Mouse (Mus musculus): ENCODE measurements around the gene Entpd1. TPM values are rescaled to one million over a fixed set of nuclear protein-coding genes. Genes with fewer than 3 reads are reported as not detected.
A peak's percentile ranks its signal among the peaks of the same experiment; 100 is the strongest.

Gene Entpd1
- 7.5 and 12.0 TPM in 2 replicates for polyA plus RNA-seq (2012; rRNA removed)

GRCm38 (mm10) chr19:40611830-40612506, at the start of gene Entpd1, which contains the start of gene Tctn3:
Gene Entpd1, plus strand, starts transcription at chr19:40612366.
Gene Tctn3, minus strand, starts transcription at chr19:40612233.
- H3K4me1 ChIP-seq (ENCODE audit: control insufficient read depth, insufficient read depth, low read length) = no peaks in the 10 kb centered on the region
- H3K4me3 ChIP-seq (replicated peaks; ENCODE audit: insufficient read depth, low read depth, low read length) = peak within 1 kb of the TSS; percentile 79
- under 1% methylated on average over 45 of the region's 45 CpGs for WGBS
- peak; percentile 76; the same call in 1 of the 2 replicates for TF ChIP-seq POLR2A (IDR thresholded peaks at IDR 0.05; ENCODE audit: borderline replicate concordance, insufficient read depth, low read length)
- TF ChIP-seq CTCF (IDR thresholded peaks at IDR 0.05; ENCODE audit: borderline replicate concordance, insufficient read depth, low read depth, low read length) = peak; percentile 82
- no peaks in the 10 kb centered on the region for H3K27me3 ChIP-seq (ENCODE audit: control insufficient read depth, insufficient read depth, low read length)
- peak; percentile 97 for DNase-seq
- H3K27ac ChIP-seq (ENCODE audit: insufficient read depth, low read length) = no peak within 1 kb of the TSS

GRCm38 (mm10) chr19:40563880-40564645, 48.1 kb upstream of the Entpd1 start:
- H3K4me3 ChIP-seq (replicated peaks; ENCODE audit: insufficient read depth, low read depth, low read length) = no peak overlapping the region
- no peak overlapping the region for H3K27ac ChIP-seq (ENCODE audit: insufficient read depth, low read length)
- TF ChIP-seq POLR2A (IDR thresholded peaks at IDR 0.05; ENCODE audit: borderline replicate concordance, insufficient read depth, low read length) (no peak), CTCF (IDR thresholded peaks at IDR 0.05; ENCODE audit: borderline replicate concordance, insufficient read depth, low read depth, low read length) (no peak)
- DNase-seq = no peak
- H3K27me3 ChIP-seq (ENCODE audit: control insufficient read depth, insufficient read depth, low read length) = no peaks in the 10 kb centered on the region
- 95% methylated on average over 10 of the region's 10 CpGs for WGBS
- peaks cover 8% of the 10 kb centered on the region for H3K4me1 ChIP-seq (ENCODE audit: control insufficient read depth, insufficient read depth, low read length)

DNA sequence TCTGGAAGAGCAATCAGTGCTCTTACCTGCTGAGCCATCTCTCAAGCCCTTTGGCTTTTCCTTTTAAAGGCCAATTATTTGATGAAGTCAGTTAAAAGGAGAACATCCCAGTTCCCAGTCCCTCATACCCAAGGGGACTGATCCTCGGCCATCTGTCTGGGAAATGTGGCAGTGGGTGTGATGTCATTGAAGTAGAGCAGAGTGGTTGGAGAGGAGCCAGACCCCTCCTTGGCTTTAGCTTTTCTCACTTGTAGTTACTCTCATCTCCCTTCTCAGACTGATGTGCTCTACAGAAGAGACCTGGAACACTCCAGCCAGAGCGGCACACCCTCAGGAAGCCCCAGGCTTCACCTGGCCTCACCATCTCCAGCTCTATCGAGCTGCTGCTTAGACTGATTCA, 44.5 kb upstream of the Entpd1 start:
- Histone ChIP-seq H3K27me3 (ENCODE audit: control insufficient read depth, insufficient read depth, low read length) (no peaks in the 10 kb centered on the region), H3K27ac (ENCODE audit: insufficient read depth, low read length) (no peak overlapping the region)
- TF ChIP-seq POLR2A (IDR thresholded peaks at IDR 0.05; ENCODE audit: borderline replicate concordance, insufficient read depth, low read length) = no peak

DNA sequence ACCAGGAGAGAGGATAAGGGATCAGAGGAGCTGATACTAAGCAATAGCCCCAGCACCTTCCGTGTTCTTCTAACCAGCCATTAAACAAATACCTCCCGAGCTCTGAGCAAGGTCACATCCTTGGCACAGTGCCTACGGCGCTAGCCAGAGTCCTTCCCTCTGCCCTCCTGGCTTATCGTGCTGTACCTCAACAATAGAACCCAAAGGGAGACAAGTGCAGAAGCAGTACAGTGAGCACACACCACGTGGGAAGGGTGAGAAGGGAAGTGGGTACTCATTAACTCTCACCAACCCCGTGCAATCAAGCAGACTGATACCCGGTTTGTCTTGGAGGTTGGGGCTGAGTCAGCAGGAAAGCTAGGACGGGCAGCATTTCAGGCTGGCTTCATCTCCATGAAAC, 41.4 kb upstream of the Entpd1 start:
- no peak for DNase-seq
- H3K4me1 ChIP-seq (ENCODE audit: control insufficient read depth, insufficient read depth, low read length) = peaks cover 14% of the 10 kb centered on the region
- no peaks in the 10 kb centered on the region for H3K27me3 ChIP-seq (ENCODE audit: control insufficient read depth, insufficient read depth, low read length)
- no peak overlapping the region for H3K27ac ChIP-seq (ENCODE audit: insufficient read depth, low read length)
- TF ChIP-seq POLR2A (IDR thresholded peaks at IDR 0.05; ENCODE audit: borderline replicate concordance, insufficient read depth, low read length) (no peak), CTCF (IDR thresholded peaks at IDR 0.05; ENCODE audit: borderline replicate concordance, insufficient read depth, low read depth, low read length) (no peak)
- WGBS = 89% methylated on average over 9 of the region's 9 CpGs
- H3K4me3 ChIP-seq (replicated peaks; ENCODE audit: insufficient read depth, low read depth, low read length) = no peak overlapping the region

More for the DNA sequence above, 44.5 kb upstream of the Entpd1 start:
- 48% methylated on average over 3 of the region's 3 CpGs for WGBS
- peak; percentile 40 to 59 for DNase-seq
- no peak overlapping the region for H3K4me3 ChIP-seq (replicated peaks; ENCODE audit: insufficient read depth, low read depth, low read length)
- peaks cover 8% of the 10 kb centered on the region for H3K4me1 ChIP-seq (ENCODE audit: control insufficient read depth, insufficient read depth, low read length)

DNA sequence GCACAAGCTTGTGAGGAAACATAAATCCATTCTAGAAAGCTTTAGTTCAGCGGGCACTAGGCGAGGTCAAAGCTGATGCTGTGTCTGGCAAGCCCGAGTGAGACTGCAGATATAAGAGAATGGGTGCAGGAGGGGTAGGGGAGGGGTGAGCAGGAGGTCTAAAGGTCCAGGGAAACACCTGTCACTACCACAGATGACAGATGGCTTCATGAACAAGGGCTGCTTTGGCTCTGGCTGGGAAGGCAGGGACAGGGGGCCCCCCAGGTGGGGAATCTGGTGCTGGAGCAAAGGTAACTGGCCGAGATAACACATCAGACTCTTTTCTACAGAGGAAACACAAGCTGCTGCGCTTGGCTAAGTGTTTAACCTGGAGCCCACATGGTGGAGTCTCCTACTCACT, 36.7 kb upstream of the Entpd1 start:
- no peaks in the 10 kb centered on the region for H3K27me3 ChIP-seq (ENCODE audit: control insufficient read depth, insufficient read depth, low read length)
- WGBS = 18% methylated on average over 5 of the region's 5 CpGs
- H3K4me1 ChIP-seq (ENCODE audit: control insufficient read depth, insufficient read depth, low read length) = peaks cover 14% of the 10 kb centered on the region
- TF ChIP-seq POLR2A (IDR thresholded peaks at IDR 0.05; ENCODE audit: borderline replicate concordance, insufficient read depth, low read length) = no peak
- TF ChIP-seq CTCF (IDR thresholded peaks at IDR 0.05; ENCODE audit: borderline replicate concordance, insufficient read depth, low read depth, low read length) = no peak
- no peak overlapping the region for H3K4me3 ChIP-seq (replicated peaks; ENCODE audit: insufficient read depth, low read depth, low read length)
- peak; percentile 45 to 68 for DNase-seq
- no peak overlapping the region for H3K27ac ChIP-seq (ENCODE audit: insufficient read depth, low read length)

- WGBS = 71% methylated on average over 2 of the region's 2 CpGs
- TF ChIP-seq CTCF (IDR thresholded peaks at IDR 0.05; ENCODE audit: borderline replicate concordance, insufficient read depth, low read depth, low read length) = no peak
- TF ChIP-seq POLR2A (IDR thresholded peaks at IDR 0.05; ENCODE audit: borderline replicate concordance, insufficient read depth, low read length) = no peak
These were observed 31.3 kb upstream of the Entpd1 start for GRCm38 (mm10) chr19:40580902-40581301.

GRCm38 (mm10) chr19:40581662-40582061, 30.5 kb upstream of the Entpd1 start:
- no peak for TF ChIP-seq POLR2A (IDR thresholded peaks at IDR 0.05; ENCODE audit: borderline replicate concordance, insufficient read depth, low read length)
- TF ChIP-seq CTCF (IDR thresholded peaks at IDR 0.05; ENCODE audit: borderline replicate concordance, insufficient read depth, low read depth, low read length) = no peak
- Histone ChIP-seq H3K4me1 (ENCODE audit: control insufficient read depth, insufficient read depth, low read length) (peaks cover 9% of the 10 kb centered on the region), H3K27me3 (ENCODE audit: control insufficient read depth, insufficient read depth, low read length) (no peaks in the 10 kb centered on the region), H3K4me3 (replicated peaks; ENCODE audit: insufficient read depth, low read depth, low read length) (no peak overlapping the region), H3K27ac (ENCODE audit: insufficient read depth, low read length) (no peak overlapping the region)
- DNase-seq = no peak
- 86% methylated on average over 5 of the region's 5 CpGs for WGBS

More at GRCm38 (mm10) chr19:40580902-40581301, 31.3 kb upstream of the Entpd1 start:
- H3K27ac ChIP-seq (ENCODE audit: insufficient read depth, low read length) = no peak overlapping the region
- no peaks in the 10 kb centered on the region for H3K27me3 ChIP-seq (ENCODE audit: control insufficient read depth, insufficient read depth, low read length)
- H3K4me3 ChIP-seq (replicated peaks; ENCODE audit: insufficient read depth, low read depth, low read length) = no peak overlapping the region
- DNase-seq = no peak
- H3K4me1 ChIP-seq (ENCODE audit: control insufficient read depth, insufficient read depth, low read length) = peaks cover 9% of the 10 kb centered on the region

GRCm38 (mm10) chr19:40586908-40587307, 25.3 kb upstream of the Entpd1 start:
- H3K4me3 ChIP-seq (replicated peaks; ENCODE audit: insufficient read depth, low read depth, low read length) = no peak overlapping the region
- WGBS = 74% methylated on average over 7 of the region's 7 CpGs

More at GRCm38 (mm10) chr19:40586908-40587307, 25.3 kb upstream of the Entpd1 start:
- TF ChIP-seq CTCF (IDR thresholded peaks at IDR 0.05; ENCODE audit: borderline replicate concordance, insufficient read depth, low read depth, low read length) = no peak
- H3K27ac ChIP-seq (ENCODE audit: insufficient read depth, low read length) = no peak overlapping the region
- H3K4me1 ChIP-seq (ENCODE audit: control insufficient read depth, insufficient read depth, low read length) = no peaks in the 10 kb centered on the region
- DNase-seq = no peak
- no peaks in the 10 kb centered on the region for H3K27me3 ChIP-seq (ENCODE audit: control insufficient read depth, insufficient read depth, low read length)
